Mouse (Mus musculus) urinary bladder, adult 2 months (tissue): ENCODE results near the gene Gmds. TPM values are rescaled to one million over a fixed set of nuclear protein-coding genes. Genes with fewer than 3 reads are reported as not detected.

ENCODE experiments used
- DNase-seq: peaks from one replicate; pipeline ENCODE4 v3.0.0; 2022; ENCODE audit warnings: low spot score
- polyA plus RNA-seq: library from polyadenylated mRNA; depleted of rRNA; stranded (reverse); fragments of >200 nt; gene quantifications from 2 replicates; pipeline ENCODE4 v1.2.3, GENCODE M21; 2012

Gmds gene
- polyA plus RNA-seq, 1 experiment, result 15.4 TPM

- DNase-seq, result peak; percentile 31
These were observed 383.4 kb downstream of the Gmds start for GRCm38 (mm10) chr13:31955171-31955570.

- no peak for DNase-seq
These were observed 393.8 kb downstream of the Gmds start for GRCm38 (mm10) chr13:31944676-31945210.

GRCm38 (mm10) chr13:31943482-31944275, 394.9 kb downstream of the Gmds start:
- no peak for DNase-seq

- DNase-seq, result no peak
These were observed 409.2 kb downstream of the Gmds start for GRCm38 (mm10) chr13:31929299-31929698.

- DNase-seq, result no peak
These were observed 411.9 kb downstream of the Gmds start for GRCm38 (mm10) chr13:31926599-31926998.

- DNase-seq, result no peak
These were observed 414.0 kb downstream of the Gmds start for GRCm38 (mm10) chr13:31924506-31924905.

GRCm38 (mm10) chr13:31919716-31920115, 418.8 kb downstream of the Gmds start:
- DNase-seq, result no peak

- DNase-seq, result no peak
These were observed 421.2 kb downstream of the Gmds start for GRCm38 (mm10) chr13:31917387-31917786.

- DNase-seq, result no peak
These were observed 422.8 kb downstream of the Gmds start for GRCm38 (mm10) chr13:31915748-31916147.

GRCm38 (mm10) chr13:31914901-31915587, 423.5 kb downstream of the Gmds start:
- DNase-seq, result no peak

GRCm38 (mm10) chr13:31911956-31912355, 426.6 kb downstream of the Gmds start:
- DNase-seq, result no peak

- no peak for DNase-seq
These were observed 427.2 kb downstream of the Gmds start for GRCm38 (mm10) chr13:31911362-31911761.

- no peak for DNase-seq
These were observed 429.5 kb downstream of the Gmds start for GRCm38 (mm10) chr13:31909031-31909430.

- DNase-seq, result no peak
These were observed 432.0 kb downstream of the Gmds start for GRCm38 (mm10) chr13:31906514-31906913.

- no peak for DNase-seq
These were observed 438.3 kb downstream of the Gmds start for GRCm38 (mm10) chr13:31900191-31900590.

- no peak for DNase-seq
These were observed 439.1 kb downstream of the Gmds start for GRCm38 (mm10) chr13:31899392-31899791.

- no peak for DNase-seq
These were observed 441.0 kb downstream of the Gmds start for GRCm38 (mm10) chr13:31897493-31897892.

GRCm38 (mm10) chr13:31894511-31894910, 444.0 kb downstream of the Gmds start:
- DNase-seq, result no peak

- no peak for DNase-seq
These were observed 445.5 kb downstream of the Gmds start for GRCm38 (mm10) chr13:31892913-31893514.

GRCm38 (mm10) chr13:31888500-31888899, 450.0 kb downstream of the Gmds start:
- no peak for DNase-seq

GRCm38 (mm10) chr13:31885769-31886168, 452.8 kb downstream of the Gmds start:
- DNase-seq, result no peak

- DNase-seq, result no peak
These were observed 459.6 kb downstream of the Gmds start for GRCm38 (mm10) chr13:31878805-31879477.
